Mouse (Mus musculus): Measurements from ENCODE around the gene Scrt2. TPM values are rescaled to one million over a fixed set of nuclear protein-coding genes. Genes with fewer than 3 reads are reported as not detected.

Scrt2 gene
- polyA plus RNA-seq, 1 experiment from 2014 or later: 30.2 TPM

- ATAC-seq (ENCODE audit: low read depth): no peak
- no peak overlapping the region for H3K9ac ChIP-seq
- H3K9me3 ChIP-seq: no peaks in the 10 kb centered on the region
- H3K4me2 ChIP-seq: no peak overlapping the region
- no peak overlapping the region for H3K4me3 ChIP-seq
- peaks cover 33% of the 10 kb centered on the region for H3K27me3 ChIP-seq
- peaks cover 69% of the 10 kb centered on the region for H3K4me1 ChIP-seq (replicated peaks)
- 36% methylated on average over 2 of the region's 2 CpGs for WGBS
- peak overlapping the region; percentile 81 for H3K27ac ChIP-seq (replicated peaks)
- peaks cover 17% of the 10 kb centered on the region for H3K36me3 ChIP-seq
Measured at GRCm38 (mm10) chr2:152096922-152097321, 15.6 kb downstream of the Scrt2 start.

DNA sequence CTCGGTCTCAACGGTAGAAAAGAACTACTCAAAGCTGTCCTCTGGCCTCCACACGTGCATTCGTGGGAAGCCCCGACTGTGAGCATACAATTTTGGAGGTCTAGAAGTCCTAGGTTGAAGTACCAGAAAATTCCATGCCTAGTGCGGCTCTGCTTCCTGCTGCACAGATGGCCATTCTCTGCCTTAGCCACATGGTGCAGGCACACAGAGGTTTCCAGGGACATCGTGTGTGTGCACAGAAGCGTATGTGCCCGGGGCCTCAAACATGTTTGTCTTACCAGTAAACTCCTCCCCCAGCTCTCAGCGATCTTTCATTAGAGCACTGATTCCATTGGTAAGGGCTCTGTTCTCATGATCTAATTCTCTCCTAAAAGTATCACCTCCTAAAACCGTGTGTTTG, 16.6 kb downstream of the Scrt2 start:
- no peak overlapping the region for H3K4me3 ChIP-seq
- H3K9ac ChIP-seq: 0 out of 2 replicates have a peak overlapping the region, but pooled peaks have one; percentile 17
- peak overlapping the region; percentile 81 for H3K27ac ChIP-seq (replicated peaks)
- WGBS: 66% methylated on average over 11 of the region's 11 CpGs
- no peaks in the 10 kb centered on the region for H3K9me3 ChIP-seq
- no peak overlapping the region for H3K4me2 ChIP-seq
- H3K4me1 ChIP-seq (replicated peaks): peaks cover 71% of the 10 kb centered on the region
- peaks cover 17% of the 10 kb centered on the region for H3K36me3 ChIP-seq
- peaks cover 26% of the 10 kb centered on the region for H3K27me3 ChIP-seq
- ATAC-seq (ENCODE audit: low read depth): peak; percentile 30; the same call in 1 of the 2 replicates

GRCm38 (mm10) chr2:152099538-152099937, 18.2 kb downstream of the Scrt2 start:
- Histone ChIP-seq H3K27me3 (peaks cover 10% of the 10 kb centered on the region), H3K4me3 (no peak overlapping the region), H3K36me3 (peaks cover 4% of the 10 kb centered on the region), H3K9ac (no peak overlapping the region), H3K27ac (replicated peaks) (no peak overlapping the region), H3K4me2 (no peak overlapping the region), H3K9me3 (no peaks in the 10 kb centered on the region), H3K4me1 (replicated peaks) (peaks cover 55% of the 10 kb centered on the region)
- 30% methylated on average over 3 of the region's 3 CpGs for WGBS
- no peak for ATAC-seq (ENCODE audit: low read depth)

DNA sequence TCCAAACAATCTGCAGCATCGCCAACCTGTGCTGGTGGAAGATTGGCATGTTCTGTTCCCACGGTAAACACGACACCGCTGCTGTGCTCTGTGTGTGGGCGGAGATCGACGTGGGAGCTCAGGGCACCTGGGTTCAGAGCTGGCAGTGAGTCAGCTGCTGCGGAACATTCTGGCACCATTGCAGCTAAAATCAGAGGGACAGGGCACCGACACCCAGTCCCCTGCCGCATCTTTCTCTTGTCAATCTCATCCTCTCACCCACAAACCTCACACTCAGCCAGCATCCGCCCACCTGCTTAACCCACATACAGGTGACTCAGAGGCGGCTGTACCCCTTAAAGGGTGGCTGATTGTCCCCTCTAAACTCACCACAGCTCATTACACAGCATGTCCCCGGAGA, 20.4 kb downstream of the Scrt2 start:
- Histone ChIP-seq H3K4me2 (no peak overlapping the region), H3K4me1 (replicated peaks) (peaks cover 52% of the 10 kb centered on the region), H3K27ac (replicated peaks) (0 out of 2 replicates have a peak overlapping the region, but pooled peaks have one; percentile 23), H3K9ac (0 out of 2 replicates have a peak overlapping the region, but pooled peaks have one; percentile 31), H3K9me3 (no peaks in the 10 kb centered on the region), H3K27me3 (no peaks in the 10 kb centered on the region), H3K36me3 (no peaks in the 10 kb centered on the region), H3K4me3 (no peak overlapping the region)
- 76% methylated on average over 13 of the region's 13 CpGs for WGBS
- no peak for ATAC-seq (ENCODE audit: low read depth)

- Histone ChIP-seq H3K9me3 (no peaks in the 10 kb centered on the region), H3K4me1 (replicated peaks) (peaks cover 46% of the 10 kb centered on the region), H3K27ac (replicated peaks) (0 out of 2 replicates have a peak overlapping the region, but pooled peaks have one; percentile 23), H3K9ac (0 out of 2 replicates have a peak overlapping the region, but pooled peaks have one; percentile 31), H3K4me3 (no peak overlapping the region), H3K27me3 (no peaks in the 10 kb centered on the region), H3K36me3 (no peaks in the 10 kb centered on the region), H3K4me2 (no peak overlapping the region)
- WGBS: 40% methylated on average over 6 of the region's 6 CpGs
- ATAC-seq (ENCODE audit: low read depth): no peak
Measured at GRCm38 (mm10) chr2:152102369-152102768, 21.0 kb downstream of the Scrt2 start.

DNA sequence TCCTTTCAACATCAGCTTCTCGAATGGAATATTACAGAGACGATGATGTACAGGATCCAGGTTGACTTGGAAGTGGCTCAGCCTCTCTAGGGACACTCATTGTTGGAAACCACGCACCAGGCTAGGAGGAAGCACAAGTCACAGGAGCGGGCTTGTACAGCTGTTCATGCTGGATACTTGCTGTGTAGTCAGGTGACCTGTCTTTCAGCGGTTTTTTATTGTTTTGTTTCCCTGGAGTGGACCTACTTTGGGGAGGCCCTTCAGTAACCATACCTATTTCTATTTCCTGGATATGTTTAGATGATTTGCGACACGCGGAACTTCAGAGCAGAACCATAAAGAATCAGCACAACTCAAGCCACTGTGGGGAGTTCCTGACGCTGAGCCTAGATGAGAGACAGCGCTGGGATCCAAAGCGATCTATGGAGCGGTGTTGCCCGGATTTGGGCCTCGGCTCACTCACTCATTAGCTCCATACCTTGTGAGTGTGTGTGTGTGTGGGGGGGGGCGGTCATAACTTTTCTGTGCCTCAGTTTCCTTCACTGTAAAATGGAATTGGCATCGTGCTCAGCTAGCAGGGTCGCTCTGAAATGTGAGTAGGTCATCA, 23.5 kb downstream of the Scrt2 start:
- ATAC-seq (ENCODE audit: low read depth): peak; percentile 58
- Histone ChIP-seq H3K4me3 (peak overlapping the region; percentile 62), H3K27me3 (no peaks in the 10 kb centered on the region), H3K9me3 (no peaks in the 10 kb centered on the region), H3K36me3 (peaks cover 10% of the 10 kb centered on the region; the same call in 1 of the 2 replicates), H3K27ac (replicated peaks) (no peak overlapping the region), H3K4me1 (replicated peaks) (peaks cover 46% of the 10 kb centered on the region), H3K4me2 (peak overlapping the region; percentile 74), H3K9ac (peak overlapping the region; percentile 83)
- 17% methylated on average over 17 of the region's 17 CpGs for WGBS

DNA sequence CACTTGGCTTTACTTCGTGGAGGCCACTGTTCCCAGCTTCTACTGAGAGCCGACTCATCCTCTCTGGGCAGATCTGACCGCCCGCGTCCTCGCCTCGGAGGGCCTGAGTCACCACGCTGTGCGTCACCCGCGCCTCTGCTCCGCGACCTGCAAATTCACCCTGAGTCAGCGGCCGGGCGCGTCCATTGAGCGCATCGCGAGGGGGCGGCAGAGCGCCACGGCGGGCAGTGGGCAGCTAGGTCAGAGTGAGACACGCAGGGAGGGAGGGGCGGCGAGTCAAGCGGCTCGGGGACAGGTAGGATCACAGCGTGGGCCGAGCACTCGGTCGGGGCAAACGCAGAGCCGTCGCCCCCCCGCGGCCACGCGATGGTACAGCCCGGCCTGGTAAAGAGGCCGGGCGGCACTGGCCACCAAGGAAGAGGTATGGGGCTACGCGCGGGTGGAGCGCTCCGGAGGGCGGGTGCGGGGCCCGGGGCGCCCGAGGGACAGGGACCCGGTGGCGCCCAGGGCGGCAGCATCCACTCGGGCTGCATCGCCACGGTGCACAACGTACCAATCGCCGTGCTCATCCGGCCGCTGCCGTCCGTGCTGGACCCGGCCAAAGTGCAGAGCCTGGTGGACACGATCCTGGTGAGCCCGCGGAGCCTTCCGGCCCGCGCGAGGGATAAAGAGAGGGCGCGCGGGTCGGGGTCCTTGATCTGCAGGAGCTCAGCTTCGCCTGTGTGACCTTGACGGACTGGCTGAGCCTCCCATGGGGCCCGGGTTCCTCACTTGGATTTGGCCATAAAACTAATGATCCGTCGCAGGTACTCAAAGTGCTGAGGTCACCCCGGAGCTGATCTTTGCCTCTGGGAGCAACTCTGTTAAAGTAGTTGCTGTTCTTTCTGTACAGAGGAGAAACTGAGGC, 24.2 kb downstream of the Scrt2 start, which contains the start of gene Srxn1:
TSS of gene Srxn1 (plus strand) at position 199 of the 907 bp plus-strand sequence.
- Histone ChIP-seq H3K27me3 (no peaks in the 10 kb centered on the region), H3K9me3 (no peaks in the 10 kb centered on the region), H3K4me3 (peak within 1 kb of the TSS; percentile 62), H3K4me1 (replicated peaks) (peaks cover 41% of the 10 kb centered on the region), H3K36me3 (peaks cover 10% of the 10 kb centered on the region; the same call in 1 of the 2 replicates), H3K27ac (replicated peaks) (peak within 1 kb of the TSS; percentile 65), H3K9ac (peak within 1 kb of the TSS; percentile 83), H3K4me2 (peak within 1 kb of the TSS; percentile 74)
- under 1% methylated on average over 79 of the region's 84 CpGs for WGBS
- peak; percentile 83 for ATAC-seq (ENCODE audit: low read depth)

DNA sequence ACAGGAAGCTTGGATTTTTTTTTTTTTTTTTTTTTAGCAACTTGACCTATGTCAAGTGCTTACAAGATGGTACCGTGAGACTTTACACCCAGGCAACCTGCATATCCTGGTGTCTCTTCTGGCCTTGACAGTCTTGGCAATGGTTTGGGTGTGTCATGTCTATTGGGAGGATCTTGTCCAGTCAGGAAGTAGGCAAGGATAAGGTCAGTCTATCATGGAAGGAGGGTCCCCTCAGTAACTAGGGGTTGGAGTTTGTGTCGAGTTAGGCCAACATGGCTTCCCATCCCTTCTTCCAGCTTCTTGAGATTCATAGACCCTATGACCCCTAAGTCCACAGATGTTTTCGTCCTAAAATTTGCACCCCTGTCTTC, 24.9 kb downstream of the Scrt2 start:
- Histone ChIP-seq H3K4me2 (peak overlapping the region; percentile 74), H3K9ac (peak overlapping the region; percentile 83), H3K4me3 (peak overlapping the region; percentile 62), H3K4me1 (replicated peaks) (peaks cover 41% of the 10 kb centered on the region), H3K36me3 (peaks cover 10% of the 10 kb centered on the region; the same call in 1 of the 2 replicates), H3K27ac (replicated peaks) (no peak overlapping the region), H3K9me3 (no peaks in the 10 kb centered on the region), H3K27me3 (no peaks in the 10 kb centered on the region)
- no peak for ATAC-seq (ENCODE audit: low read depth)
- 88% methylated on average over 3 of the region's 3 CpGs for WGBS

DNA sequence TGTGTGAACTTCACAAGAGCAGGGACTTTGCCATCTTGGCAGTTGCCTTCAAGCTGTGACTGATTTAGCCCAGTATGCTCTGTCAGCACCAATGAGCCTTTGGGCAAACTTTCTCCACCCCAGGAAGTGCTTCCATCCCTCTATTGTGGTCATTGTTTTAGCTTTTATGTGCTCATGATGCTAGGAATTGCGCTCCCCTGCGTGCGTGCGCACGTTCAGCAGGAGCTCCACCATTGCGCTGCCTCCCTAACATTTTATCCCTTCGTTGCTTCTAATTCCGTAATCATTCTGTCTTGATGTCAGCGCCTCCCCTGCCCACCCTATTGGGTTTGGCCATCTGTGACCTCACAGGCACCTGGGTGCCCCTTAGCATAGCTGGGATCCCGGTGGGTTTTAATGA, 25.3 kb downstream of the Scrt2 start:
- Histone ChIP-seq H3K27me3 (no peaks in the 10 kb centered on the region), H3K4me1 (replicated peaks) (peaks cover 41% of the 10 kb centered on the region), H3K9ac (no peak overlapping the region), H3K4me3 (peak overlapping the region; percentile 62; the same call in 1 of the 2 replicates), H3K4me2 (peak overlapping the region; percentile 74), H3K9me3 (no peaks in the 10 kb centered on the region), H3K36me3 (peaks cover 10% of the 10 kb centered on the region; the same call in 1 of the 2 replicates), H3K27ac (replicated peaks) (no peak overlapping the region)
- no peak for ATAC-seq (ENCODE audit: low read depth)
- WGBS: 88% methylated on average over 10 of the region's 10 CpGs

- H3K9ac ChIP-seq: no peak overlapping the region
- 48% methylated on average over 7 of the region's 7 CpGs for WGBS
- ATAC-seq (ENCODE audit: low read depth): no peak
Measured at GRCm38 (mm10) chr2:152108702-152109101, 27.4 kb downstream of the Scrt2 start.

GRCm38 (mm10) chr2:152109386-152109785, 28.1 kb downstream of the Scrt2 start:
- no peak for ATAC-seq (ENCODE audit: low read depth)
- Histone ChIP-seq H3K27ac (replicated peaks) (no peak overlapping the region), H3K9ac (no peak overlapping the region), H3K9me3 (no peaks in the 10 kb centered on the region), H3K4me1 (replicated peaks) (peaks cover 46% of the 10 kb centered on the region), H3K27me3 (no peaks in the 10 kb centered on the region), H3K36me3 (peaks cover 10% of the 10 kb centered on the region; the same call in 1 of the 2 replicates), H3K4me2 (no peak overlapping the region), H3K4me3 (no peak overlapping the region)
- 82% methylated on average over 5 of the region's 5 CpGs for WGBS

More at GRCm38 (mm10) chr2:152108702-152109101, 27.4 kb downstream of the Scrt2 start:
- H3K27ac ChIP-seq (replicated peaks): no peak overlapping the region
- H3K4me1 ChIP-seq (replicated peaks): peaks cover 40% of the 10 kb centered on the region
- peaks cover 10% of the 10 kb centered on the region; the same call in 1 of the 2 replicates for H3K36me3 ChIP-seq
- H3K4me3 ChIP-seq: no peak overlapping the region
- no peak overlapping the region for H3K4me2 ChIP-seq
- H3K27me3 ChIP-seq: no peaks in the 10 kb centered on the region
- no peaks in the 10 kb centered on the region for H3K9me3 ChIP-seq

- no peak for ATAC-seq (ENCODE audit: low read depth)
- 70% methylated on average over 2 of the region's 2 CpGs for WGBS
- no peaks in the 10 kb centered on the region; the same call in 1 of the 2 replicates for H3K27me3 ChIP-seq
Measured at GRCm38 (mm10) chr2:152111311-152111710, 30.0 kb downstream of the Scrt2 start.

More at GRCm38 (mm10) chr2:152111311-152111710, 30.0 kb downstream of the Scrt2 start:
- no peak overlapping the region for H3K4me2 ChIP-seq
- H3K4me3 ChIP-seq: no peak overlapping the region
- H3K27ac ChIP-seq (replicated peaks): no peak overlapping the region
- no peaks in the 10 kb centered on the region for H3K9me3 ChIP-seq
- no peak overlapping the region for H3K9ac ChIP-seq
- peaks cover 50% of the 10 kb centered on the region for H3K4me1 ChIP-seq (replicated peaks)
- H3K36me3 ChIP-seq: peaks cover 10% of the 10 kb centered on the region; the same call in 1 of the 2 replicates
